Mouse (Mus musculus) layer of hippocampus, postnatal 36 days (tissue): Measurements from ENCODE around the gene Grip1. TPM values are rescaled to one million over a fixed set of nuclear protein-coding genes. Genes with fewer than 3 reads are reported as not detected.

ENCODE experiments used
- DNase-seq, 2 experiments: peaks; one replicate each; pipeline ENCODE4 v3.0.0; 2022
- total RNA-seq, 2 experiments: library from RNA; stranded (reverse); gene quantifications; 2 replicates each; pipeline ENCODE4 v1.2.3; 2021

Grip1 gene
- total RNA-seq, 2 experiments from 2014 or later, result 28.4 to 29.0 TPM

DNA sequence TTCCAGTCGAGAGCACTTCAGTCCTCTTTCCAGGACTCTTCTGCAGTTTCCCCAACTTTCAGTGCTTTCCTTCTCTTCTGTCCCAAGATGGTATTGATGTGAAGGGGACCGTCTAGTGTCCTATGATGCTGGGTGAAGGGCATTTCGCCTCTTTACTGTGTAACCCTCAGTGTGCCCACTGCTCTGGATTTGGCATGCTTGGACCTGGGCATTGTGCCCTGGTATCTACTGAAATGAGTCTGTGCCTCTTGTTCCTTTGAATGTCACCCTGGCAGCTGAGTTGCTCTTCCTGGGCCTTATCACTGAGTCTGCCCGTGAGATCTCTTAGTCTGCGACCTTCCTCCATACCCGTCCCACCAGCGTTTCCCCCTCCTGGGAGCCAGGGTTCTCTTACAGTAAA is 9.7 kb downstream of the Grip1 start:
- DNase-seq, result no peak

DNA sequence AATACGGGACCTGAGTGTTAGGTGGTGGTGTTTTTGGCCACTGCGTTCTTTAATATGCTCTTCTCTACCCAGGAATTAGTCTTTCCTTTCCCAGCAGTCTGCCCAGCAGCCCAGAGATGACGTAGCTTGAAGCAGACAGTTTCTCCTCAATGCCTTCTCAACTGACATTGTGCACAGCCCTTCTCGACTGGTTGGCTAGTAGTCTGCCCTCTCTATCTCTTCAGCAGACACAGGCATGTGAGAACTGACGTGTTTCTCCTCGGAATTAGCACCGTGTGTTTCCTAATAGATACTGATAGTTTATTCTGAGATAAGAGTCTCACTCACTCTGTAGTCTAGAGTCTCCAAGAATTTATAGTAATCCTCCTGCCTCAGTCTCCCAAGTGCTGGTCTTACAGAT is 10.2 kb downstream of the Grip1 start:
- DNase-seq, result no peak

DNA sequence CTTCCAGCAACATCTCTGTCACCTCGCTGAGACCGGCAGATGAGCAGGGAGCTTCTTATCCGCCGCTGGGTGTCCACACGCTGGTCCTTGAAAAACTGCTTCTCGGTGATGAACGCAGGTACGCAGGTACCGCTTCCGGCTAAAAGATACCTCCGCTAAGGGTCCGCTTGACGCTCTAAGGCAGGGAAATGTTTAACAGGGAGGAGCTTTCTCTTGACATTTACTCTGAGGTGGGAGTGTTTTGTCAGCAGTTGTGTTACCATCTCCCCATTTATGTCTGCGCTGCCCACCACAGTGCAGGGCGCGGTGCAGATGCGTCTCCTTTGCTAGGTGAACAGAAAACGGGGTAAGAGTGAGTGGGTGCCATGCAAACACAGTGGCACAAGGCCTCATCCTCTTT is 14.3 kb downstream of the Grip1 start:
- DNase-seq, result no peak

DNA sequence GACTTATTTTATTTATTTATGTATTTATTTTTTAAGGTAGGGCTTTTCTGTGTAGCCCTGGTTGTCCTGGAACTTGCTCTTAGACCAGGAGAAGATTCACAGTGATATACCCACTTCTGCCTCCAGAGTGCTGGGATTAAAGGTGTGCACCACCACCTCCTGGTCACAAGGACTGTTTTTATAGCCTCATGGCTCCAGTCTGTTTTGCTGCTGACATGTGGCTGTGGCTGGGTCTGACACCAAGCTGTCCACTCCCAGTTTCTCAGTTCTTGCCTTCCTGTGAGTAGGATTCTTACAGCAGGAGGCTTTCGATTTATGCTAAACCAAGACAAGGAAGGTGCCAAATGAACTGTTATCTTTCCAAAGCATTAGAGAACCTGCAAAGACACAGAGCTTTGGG is 16.5 kb downstream of the Grip1 start:
- DNase-seq, result no peak

DNA sequence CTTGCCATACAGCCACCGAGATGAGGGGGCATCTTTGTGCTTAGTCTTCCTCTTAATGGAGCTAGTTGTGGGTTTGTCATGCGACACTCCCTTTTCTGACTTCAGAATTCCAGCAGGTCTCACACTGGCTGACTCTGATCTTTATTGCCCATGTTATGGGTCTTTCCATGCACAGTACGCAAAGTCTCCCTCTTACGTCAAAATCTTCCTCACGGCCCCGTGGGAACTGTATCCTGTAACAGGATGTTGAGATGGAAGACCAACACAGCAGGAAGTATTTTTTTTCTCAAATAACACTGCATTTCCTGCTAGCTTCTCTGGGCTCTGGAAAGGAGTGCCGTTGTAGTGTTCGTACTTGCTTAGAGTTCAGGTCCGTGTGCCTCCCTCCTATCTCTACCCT is 21.5 kb downstream of the Grip1 start:
- no peak for DNase-seq

DNA sequence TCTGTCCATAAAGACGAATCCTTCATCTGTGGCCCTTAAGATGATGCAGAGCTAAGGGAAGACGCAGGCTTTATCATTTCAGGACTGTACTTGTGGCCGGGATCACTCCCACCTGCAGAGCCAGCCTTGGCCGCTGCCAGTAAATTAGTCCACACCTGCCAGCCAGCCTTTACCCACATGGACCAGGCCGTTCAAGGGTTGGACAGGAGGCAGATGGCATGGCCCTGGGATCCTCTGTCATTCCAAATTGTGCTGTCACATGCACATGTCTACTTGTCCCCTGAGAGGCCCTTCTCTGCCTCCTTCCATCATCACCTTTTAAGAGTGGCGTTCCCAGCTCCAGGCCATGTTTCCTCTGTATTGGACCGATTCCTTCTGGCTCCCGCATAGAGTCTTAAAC is 24.0 kb downstream of the Grip1 start:
- no peak for DNase-seq

DNA sequence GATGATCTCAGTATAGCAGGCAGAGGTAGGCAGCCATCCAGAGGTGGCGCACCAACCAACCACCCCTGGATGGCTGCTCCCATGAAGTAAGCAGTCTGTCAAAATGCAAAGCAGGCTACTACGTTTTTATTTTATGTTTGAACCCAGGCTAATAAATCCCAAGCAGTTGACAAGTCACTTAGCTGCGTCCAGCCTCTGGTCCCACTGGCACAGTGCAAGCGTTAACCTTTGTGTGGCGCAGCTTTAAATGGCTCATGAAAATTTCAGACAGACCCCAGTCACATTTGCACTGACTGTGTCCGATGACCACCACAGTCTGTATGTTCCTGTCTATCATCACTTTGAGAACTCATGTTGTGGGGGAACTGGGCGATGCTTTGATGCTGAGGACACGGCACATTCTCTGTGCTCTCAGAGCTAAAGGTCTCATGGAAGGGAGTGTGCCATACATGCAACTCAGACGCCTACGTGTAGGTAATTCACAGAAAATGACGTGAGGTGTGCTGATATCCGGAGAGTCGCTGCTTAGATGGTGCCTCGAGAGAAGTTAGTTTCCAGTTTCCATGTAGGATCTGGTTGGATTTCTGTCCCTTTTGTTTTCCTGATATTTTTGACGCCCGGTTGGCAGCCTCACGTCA is 29.6 kb downstream of the Grip1 start:
- DNase-seq, result no peak

DNA sequence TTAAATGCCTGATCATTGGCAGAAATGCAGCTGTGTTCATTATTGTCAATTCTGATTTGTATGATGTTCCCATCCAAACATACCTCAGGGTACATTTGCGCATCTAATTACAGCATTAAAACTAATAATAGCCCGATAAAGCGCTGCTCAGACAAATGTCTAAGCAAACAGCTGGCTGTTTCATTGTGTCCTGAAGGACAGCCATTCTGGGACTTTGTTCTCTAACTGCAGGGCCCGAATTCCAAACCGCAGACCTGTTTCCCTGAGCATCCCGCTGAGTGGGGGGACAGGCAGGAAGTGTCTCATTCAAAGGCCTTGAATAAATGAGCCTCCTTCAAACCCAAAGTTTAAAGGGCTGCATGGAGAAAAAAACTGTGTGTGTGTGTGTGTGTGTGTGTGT is 30.1 kb downstream of the Grip1 start:
- no peak for DNase-seq

DNA sequence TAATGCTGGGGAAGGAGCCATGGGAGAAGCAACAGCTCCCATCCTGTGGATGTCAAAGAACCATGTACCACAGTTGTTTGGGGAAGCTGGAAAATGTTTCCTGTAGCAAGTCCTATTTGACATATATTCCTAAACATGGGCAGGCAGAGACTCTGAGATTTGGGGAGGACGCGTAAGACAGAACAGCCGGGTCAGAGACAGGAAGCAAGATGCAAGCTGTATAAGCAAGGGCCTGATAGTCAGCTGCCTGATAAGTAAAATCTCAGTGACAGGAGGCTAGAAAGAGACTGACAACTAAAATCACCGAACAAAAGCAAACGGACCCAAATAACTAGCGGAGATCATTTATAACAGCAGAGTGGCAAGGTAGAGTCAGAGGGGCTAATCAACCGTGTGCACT is 33.3 kb downstream of the Grip1 start:
- DNase-seq, result no peak

DNA sequence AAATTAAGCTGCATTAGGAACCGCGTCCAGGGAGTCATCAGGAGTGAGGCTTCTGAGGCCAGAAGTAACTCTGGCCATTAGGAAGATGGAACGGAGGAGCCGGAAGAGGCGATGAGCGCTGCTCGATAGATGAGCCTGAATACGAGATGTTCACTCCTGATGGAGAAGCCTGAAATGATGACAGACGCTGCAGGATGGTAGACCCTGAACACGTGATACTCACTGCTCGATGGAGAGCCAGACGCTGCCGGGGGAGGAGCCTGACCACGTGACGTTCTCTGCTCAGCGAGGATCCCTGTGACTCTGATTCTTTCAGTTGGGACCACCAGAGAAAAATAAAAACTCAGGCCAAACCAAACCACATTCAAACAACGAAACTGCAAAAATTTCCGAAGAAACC is 37.2 kb downstream of the Grip1 start:
- no peak for DNase-seq

DNA sequence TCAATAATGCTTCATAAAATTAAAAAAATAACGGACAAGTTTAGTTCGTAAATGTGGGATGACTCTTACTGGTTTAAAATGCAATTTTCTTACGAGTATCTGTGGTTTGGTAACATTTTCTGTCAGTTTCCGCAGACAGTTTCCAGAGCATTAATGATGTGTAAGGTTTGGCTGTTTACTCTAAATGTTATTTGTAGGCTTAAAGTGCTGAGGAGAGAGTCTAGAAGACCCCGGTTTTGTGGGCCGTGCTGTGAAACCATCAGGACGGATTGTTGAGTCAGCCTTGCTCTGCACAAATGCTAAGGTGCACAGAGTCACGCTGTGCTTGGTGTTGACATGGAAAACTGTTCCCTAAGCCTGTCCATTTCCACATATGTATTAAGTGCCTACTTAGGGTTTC is 41.7 kb downstream of the Grip1 start:
- no peak for DNase-seq

DNA sequence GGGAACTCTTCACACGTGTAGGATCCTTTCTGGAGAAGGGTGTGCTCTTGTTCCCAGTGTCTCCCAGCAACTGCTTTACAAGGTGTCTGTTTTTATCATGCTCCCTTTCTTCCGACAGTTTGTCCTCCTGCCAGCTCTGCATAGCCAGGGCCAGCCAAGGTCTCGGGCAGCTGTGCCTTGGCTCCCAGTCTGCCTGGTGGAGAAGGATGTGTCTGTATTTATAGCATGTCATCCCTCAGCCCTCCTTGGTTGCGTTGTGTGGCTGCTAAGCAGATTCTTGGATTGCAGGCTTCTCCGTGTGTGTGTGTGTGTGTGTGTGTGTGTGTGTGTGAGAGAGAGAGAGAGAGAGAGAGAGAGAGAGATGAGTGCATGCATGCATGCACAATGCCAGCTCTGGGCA is 42.6 kb downstream of the Grip1 start:
- DNase-seq, result no peak

DNA sequence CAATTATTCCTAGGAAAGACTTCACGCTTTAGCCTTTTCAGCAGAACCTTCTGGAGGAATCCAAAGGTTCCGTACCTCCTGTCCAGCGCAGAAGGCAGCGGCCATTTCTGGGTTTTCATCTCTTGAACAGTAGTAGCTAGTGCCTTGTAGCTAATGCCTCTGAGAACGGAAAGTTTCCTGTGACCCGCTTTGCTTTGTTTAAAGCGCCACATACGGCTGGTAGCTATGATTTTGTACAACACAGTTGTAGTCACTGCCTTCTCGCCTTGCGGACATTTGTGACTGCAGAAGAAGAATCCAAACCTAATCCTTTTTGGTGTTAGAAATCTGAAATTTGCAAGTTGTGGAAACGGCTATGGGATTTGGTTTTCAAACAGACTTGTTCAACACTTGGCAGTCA is 68.1 kb downstream of the Grip1 start:
- no peak for DNase-seq

DNA sequence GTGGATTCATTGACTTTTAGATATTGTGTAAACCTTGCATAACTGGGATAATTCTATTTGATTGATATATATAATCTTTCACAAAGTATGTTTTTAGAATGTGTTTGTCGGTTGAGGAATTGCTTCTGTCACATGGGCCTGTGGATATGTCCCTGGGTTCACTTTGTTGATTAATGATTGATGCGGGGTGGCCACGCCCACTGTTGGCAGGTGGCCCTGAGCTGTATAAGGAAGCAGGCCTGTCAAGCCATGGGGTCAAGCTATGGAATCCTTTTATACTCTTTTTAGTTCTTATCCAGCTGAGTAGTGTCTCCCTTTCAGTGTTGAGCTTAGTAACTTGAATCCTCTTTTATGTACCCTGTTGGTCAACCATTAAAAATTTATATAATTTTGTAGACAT is 72.1 kb downstream of the Grip1 start:
- no peak for DNase-seq

DNA sequence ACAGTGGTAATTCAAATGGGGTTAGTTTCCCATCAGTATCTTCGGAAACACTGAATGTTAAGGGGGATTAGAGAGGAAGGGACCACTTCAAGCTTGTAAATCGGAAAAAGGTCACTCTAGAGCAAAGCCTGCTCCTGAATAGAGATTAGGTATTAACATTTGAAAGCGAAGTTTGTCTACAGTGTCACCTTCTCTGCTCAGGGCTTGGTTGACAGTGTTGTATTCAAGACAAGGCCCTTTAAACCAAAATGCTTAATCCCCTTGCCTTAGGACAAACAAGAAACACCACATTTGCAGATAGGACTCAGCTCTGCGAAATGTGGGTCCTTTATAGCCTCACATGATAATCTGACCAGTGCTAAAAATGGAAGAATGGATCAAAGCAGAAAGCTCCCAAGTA is 81.2 kb downstream of the Grip1 start:
- DNase-seq, result no peak

DNA sequence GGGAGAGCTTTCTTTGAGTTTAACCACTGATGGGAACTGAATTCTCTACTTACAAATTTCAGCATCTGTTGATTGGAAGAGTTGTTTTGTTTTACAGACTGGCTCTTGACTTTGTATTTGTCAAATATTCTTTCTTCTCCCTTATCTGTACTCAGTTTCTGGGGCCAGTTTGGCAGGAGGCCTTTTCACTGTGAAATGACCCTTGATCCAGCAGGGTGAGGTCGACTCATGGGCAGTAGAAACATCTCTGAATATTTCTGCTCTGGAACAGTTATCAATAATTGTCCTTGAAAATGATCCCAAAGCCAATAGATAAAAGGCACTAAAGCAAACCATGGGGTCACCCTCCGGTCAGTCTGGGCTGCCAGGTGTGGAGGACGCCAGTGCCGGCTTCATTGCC is 88.0 kb downstream of the Grip1 start:
- DNase-seq, result no peak

DNA sequence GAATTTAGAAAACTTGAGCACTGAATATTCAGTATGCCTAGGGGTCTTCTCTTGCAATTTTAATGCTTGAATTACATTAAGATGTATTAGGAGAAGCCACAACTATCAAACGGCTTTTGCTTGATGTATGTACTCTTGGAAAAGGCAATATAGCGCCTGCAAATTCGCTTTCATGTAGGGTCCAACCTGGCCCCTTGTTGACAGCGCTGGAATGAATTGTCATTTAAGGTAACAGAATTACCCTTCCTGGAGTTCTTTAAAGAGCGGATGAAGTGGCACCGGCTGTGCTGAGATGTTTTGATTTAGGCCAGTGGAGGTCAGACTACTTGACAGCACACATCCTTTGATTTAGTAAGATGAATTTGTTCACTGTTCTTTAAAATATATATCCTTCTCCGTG is 90.1 kb downstream of the Grip1 start:
- no peak for DNase-seq

DNA sequence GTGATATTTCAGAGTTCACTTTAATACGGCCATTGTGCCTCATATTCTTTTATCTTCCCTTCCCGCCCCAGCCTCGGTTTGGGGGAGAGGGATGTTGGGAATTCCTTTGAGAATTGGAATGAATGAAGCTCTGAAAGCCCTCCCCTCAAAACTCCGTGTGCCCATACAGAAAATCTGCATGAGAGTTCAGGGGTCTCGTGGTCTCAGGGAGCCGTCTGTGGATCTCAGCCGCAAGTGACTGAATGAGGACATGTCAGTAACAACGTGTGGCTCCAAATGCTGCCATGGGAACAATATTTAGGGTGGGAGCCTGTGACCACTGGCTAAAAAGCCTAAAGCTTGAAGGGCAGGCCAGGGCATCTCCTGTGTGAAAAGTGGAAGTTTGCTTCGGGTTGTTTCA is 91.1 kb downstream of the Grip1 start:
- no peak for DNase-seq

DNA sequence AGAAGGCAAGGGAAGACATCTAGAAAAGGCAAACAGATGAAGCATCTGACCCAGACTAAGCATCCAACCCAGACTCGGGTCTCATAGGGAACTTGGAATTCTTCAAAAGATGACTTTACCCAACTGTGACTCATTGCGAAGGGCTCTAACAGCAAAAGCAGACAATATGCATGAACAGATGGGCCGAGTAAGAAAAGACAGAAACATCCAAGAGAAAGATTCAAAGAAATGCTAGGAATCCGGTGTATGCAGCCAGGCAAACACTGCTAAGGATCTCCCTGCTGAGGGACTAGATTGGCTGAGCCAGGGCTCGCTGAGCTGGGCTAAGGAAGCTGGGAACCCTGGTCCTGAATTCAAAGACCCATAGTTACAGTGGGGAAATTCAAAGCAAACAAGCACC is 94.2 kb downstream of the Grip1 start:
- DNase-seq, result no peak

DNA sequence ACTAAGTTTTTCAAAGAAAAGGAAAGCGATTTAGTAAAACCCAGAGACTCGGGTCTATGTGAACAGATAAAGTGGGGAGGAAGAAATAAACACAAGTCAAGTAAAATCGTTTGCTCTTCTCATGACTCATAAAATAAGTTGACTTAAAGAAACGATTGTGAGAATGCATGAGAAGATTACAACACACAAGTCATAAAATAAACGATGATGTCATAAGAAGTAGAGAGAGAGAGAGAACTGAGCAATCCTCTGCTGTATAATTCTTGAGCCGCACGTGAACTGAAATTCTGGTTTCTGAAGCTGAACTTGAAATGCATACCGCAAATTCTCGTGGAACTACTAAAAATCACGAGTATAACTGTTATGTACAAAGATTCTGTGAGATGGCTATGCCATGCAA is 95.1 kb downstream of the Grip1 start:
- no peak for DNase-seq

DNA sequence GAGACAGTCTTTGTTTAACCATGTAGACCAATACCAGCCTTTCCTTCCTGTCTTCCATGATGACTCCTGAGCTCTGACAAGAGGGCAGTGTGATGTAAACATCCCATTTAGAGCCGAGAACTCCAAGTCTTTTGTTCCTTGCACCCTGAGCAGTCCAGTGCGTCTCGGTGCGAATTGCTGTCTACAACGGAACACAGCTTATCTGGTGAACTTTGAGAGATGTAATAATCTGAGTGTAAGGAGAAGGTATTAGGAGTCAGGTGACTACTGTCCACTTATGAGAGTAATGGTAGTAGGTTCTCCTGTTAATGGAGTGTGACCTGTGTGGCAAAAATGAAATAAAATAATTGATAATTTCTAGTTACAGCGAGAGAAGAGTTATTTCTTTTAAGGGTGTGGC is 97.0 kb downstream of the Grip1 start:
- DNase-seq, result no peak

DNA sequence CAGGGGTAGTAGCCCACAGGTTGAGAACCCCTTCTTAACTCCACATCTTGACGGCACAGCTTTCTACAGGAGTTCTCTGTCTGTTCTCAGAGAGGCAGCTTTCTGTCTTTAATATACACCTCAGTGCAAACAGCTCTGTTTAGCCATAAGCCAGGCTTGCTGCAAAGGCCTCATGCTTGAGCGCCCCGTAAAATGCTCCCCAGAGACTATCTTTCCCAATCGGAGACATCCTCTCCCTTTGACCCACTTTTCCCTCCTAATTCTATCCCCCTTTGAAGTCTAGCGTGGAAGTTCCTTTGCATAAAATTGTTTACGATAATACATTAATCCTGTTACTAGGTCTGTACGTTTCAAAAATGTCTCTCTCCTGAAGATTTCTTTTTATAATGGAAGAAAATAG is 102.7 kb downstream of the Grip1 start:
- no peak for DNase-seq

DNA sequence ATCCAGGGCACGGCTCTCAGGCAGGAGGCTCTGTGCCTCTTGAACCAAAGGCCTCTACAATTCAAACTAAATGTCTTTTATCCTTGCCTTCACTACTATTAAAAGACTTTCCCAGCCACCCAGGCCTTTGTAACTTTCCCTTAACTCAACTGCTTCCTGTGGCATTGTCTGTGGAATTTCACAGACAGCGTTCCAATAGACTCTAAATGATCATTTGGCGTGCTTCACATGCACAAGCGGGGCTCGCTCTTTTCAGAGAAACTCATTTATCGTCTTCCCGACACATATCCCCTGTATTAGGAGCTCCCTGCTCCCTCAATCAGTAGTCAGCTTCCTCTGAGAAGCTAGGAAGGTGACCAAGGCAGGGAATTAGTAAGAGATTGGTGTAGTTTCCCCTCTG is 104.8 kb downstream of the Grip1 start:
- no peak for DNase-seq

DNA sequence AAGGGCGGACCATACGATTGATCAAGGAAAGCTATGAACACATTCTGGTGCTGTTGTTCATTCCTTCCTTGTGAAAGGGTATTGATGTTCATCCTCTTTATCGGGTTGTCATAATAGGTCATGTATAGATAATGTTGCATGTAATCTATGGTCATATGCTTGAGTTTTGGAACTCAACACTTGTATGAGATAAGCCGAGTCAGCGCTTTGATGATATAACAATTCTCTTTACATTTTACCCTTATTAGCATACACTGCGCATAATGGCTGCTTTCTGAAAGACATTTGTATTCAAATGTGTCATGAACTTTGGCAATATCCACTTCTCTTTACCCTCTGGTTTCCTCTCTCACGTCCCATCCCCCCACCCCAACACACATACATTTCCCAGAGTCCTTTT is 111.2 kb downstream of the Grip1 start:
- DNase-seq, result no peak

DNA sequence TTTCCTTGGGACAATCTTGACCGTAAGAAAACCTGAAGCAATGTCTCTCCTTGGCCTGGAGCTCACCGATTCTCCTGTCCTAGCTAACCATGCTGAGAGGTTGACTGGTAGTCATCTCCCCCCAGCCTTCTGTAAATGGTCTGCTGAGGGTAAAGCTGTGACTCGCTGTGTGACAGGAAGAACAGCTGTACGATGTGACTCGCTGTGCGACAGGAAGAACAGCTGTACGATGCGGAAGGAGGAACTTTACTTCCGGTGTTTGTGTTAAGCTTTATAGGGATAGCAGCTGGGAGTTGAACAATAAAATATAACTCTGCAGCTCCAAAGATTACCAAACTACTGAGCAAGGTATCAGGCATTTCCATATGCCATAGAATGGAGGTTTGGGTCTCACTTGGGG is 119.5 kb downstream of the Grip1 start:
- no peak for DNase-seq

DNA sequence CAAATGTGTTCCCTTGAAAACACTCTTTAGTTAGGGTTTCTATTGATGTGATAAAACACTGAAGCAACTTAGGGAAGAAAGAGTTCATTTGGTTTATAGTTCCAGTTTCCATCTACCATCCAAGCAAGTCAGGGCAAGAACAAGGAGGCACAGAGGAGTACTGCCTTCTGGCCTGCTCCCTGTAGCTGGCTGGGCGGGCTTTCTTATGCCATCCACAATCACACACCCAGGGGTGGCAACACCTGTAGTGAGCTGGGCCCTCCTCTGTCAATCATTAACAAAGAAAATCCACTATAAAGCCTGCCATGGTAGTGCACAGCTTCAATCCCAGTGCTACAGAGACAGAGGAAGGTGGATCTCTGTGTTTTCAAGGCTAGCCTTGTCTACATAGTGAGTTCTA is 122.2 kb downstream of the Grip1 start:
- no peak for DNase-seq
